Mouse (Mus musculus): ENCODE data around the gene Kcnn1.

DNA sequence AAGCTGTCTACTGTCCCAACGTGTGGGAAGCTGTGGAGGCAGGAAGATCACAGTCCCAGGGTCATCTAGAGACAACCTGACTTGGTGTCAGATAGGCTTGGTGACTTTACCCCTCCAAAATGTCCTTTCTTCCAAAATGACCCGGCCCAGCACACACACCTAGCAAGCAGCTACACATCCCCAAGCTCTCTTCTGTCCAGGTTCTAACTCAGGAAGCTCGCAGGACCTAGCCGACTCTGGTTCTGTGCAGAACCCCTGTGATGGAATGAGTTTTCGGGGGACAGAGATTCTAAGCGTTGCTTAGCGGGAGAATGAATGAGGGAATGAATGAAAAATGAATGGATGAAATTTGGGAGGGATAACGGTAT, 42.4 kb upstream of the Kcnn1 start:
- no peak for TF ChIP-seq GATA1 (IDR thresholded peaks at IDR 0.05; ENCODE audit: borderline replicate concordance, low read length)
- TF ChIP-seq FLI1 (IDR thresholded peaks at IDR 0.05; ENCODE audit: low read length) = no peak
